Mouse (Mus musculus): Measurements from ENCODE around the gene Mlh3.

Gene Mlh3

GRCm38 (mm10) chr12:85280105-85280844 is 9.9 kb upstream of the Mlh3 start:
- WGBS: under 1% methylated on average over 31 of the region's 31 CpGs

- WGBS: 5% methylated on average over 10 of the region's 10 CpGs
These were observed 9.1 kb upstream of the Mlh3 start for GRCm38 (mm10) chr12:85279396-85280080.

- 95% methylated on average over 10 of the region's 10 CpGs for WGBS
These were observed 8.5 kb upstream of the Mlh3 start for GRCm38 (mm10) chr12:85278919-85279318.

- 78% methylated on average over 5 of the region's 5 CpGs for WGBS
These were observed 5.9 kb upstream of the Mlh3 start for GRCm38 (mm10) chr12:85276273-85276672.

GRCm38 (mm10) chr12:85273508-85273907 is 3.1 kb upstream of the Mlh3 start:
- 90% methylated on average over 10 of the region's 10 CpGs for WGBS

GRCm38 (mm10) chr12:85271843-85272206 is 1.4 kb upstream of the Mlh3 start:
- WGBS: 76% methylated on average over 4 of the region's 4 CpGs

- 78% methylated on average over 7 of the region's 7 CpGs for WGBS
These were observed 888 bp upstream of the Mlh3 start for GRCm38 (mm10) chr12:85271132-85271842.

GRCm38 (mm10) chr12:85269821-85270220 is 578 bp downstream of the Mlh3 start:
- WGBS: 27% methylated on average over 3 of the region's 3 CpGs

- 91% methylated on average over 3 of the region's 3 CpGs for WGBS
These were observed 4.2 kb downstream of the Mlh3 start for GRCm38 (mm10) chr12:85266248-85266647.

GRCm38 (mm10) chr12:85264940-85265339 is 5.5 kb downstream of the Mlh3 start:
- WGBS: 57% methylated on average over 7 of the region's 7 CpGs

GRCm38 (mm10) chr12:85264531-85264930 is 5.9 kb downstream of the Mlh3 start:
- WGBS: 76% methylated on average over 8 of the region's 8 CpGs

GRCm38 (mm10) chr12:85263190-85263589 is 7.2 kb downstream of the Mlh3 start:
- 50% methylated on average over 5 of the region's 5 CpGs for WGBS

- WGBS: 55% methylated on average over 10 of the region's 10 CpGs
These were observed 7.9 kb downstream of the Mlh3 start for GRCm38 (mm10) chr12:85262489-85262888.

- WGBS: 82% methylated on average over 7 of the region's 7 CpGs
These were observed 13.3 kb downstream of the Mlh3 start for GRCm38 (mm10) chr12:85257008-85257639.

- WGBS: 82% methylated on average over 7 of the region's 7 CpGs
These were observed 14.2 kb downstream of the Mlh3 start for GRCm38 (mm10) chr12:85256074-85256751.

- WGBS: 63% methylated on average over 3 of the region's 3 CpGs
These were observed 18.3 kb downstream of the Mlh3 start for GRCm38 (mm10) chr12:85252083-85252482.

GRCm38 (mm10) chr12:85237553-85237952 is 32.8 kb downstream of the Mlh3 start:
- 95% methylated on average over 5 of the region's 5 CpGs for whole genome bisulfite sequencing

- 77% methylated on average over 21 of the region's 21 CpGs for WGBS
These were observed 36.7 kb downstream of the Mlh3 start for GRCm38 (mm10) chr12:85233376-85234358.

- 34% methylated on average over 15 of the region's 15 CpGs for WGBS
These were observed 42.4 kb downstream of the Mlh3 start for GRCm38 (mm10) chr12:85227876-85228599.

- WGBS: 64% methylated on average over 7 of the region's 7 CpGs
These were observed 43.2 kb downstream of the Mlh3 start for GRCm38 (mm10) chr12:85227227-85227626.

Measured in cerebral cortex, adult 2 months (tissue).